Mouse (Mus musculus) G1E (cell line): ENCODE results near the gene Irf4.

Source experiments
- CTCF ChIP-seq: IDR thresholded peaks from 2 replicates; pipeline ENCODE4 v1.5.1; 2012; ENCODE audit warnings: low read depth, low read length, inconsistent platforms, mixed read lengths
- GATA1 ChIP-seq: IDR thresholded peaks from 2 replicates; pipeline ENCODE4 v1.6.1; 2012; ENCODE audit warnings: borderline replicate concordance, low read length, inconsistent platforms, mixed read lengths

- TF ChIP-seq GATA1 (no peak), CTCF (no peak)
Observed at GRCm38 (mm10) chr13:30750461-30751303, 1.7 kb downstream of the Irf4 start.
